In the genomic region with DNA sequence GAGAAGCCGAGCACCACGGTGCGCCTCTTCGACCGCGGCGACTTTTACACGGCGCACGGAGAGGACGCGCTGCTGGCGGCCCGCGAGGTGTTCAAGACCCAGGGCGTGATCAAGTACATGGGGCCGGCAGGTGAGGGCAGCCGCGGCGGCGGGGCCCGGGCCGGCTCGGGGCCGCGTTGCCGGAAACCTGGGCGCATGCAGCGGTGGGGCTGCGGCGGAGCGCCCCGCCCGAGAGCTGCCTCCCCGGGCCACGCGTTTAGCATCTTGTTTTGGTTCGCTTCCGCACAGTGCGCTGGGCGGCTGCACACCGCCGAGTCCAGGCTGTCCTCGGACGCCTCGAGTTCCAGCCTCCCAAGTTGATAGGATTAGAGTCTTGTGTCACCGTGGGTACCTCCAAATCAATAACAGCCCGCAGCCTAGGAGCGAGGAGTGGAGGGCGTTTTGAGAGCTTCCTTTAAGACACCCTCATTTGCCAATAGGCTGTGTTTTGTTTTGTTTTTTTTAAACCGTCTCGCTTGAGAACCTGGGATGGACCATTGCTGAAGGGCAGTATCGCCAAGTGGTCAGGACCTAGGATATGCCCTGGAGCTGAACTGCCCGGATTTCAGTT, we compare ENCODE assay signal across 8 mouse cellular contexts. TPM values are rescaled to one million over a fixed set of nuclear protein-coding genes. Genes with fewer than 3 reads are reported as not detected.
DNase-seq lines count a peak whose midpoint lies in the region; ATAC-seq lines count a peak whose summit lies in the region.

No protein-coding gene starts in this region.

- H3K36me3 ChIP-seq in heart, embryonic 15.5 days: no peaks in the 10 kb centered on the region
- no peaks in the 10 kb centered on the region for H3K36me3 ChIP-seq in liver, embryonic 11.5 days (ENCODE audit: control insufficient read depth, insufficient read depth, low read length)

- under 1% methylated on average over 54 of the region's 54 CpGs for WGBS in heart, embryonic 15.5 days
- WGBS in liver, embryonic 11.5 days: 0% methylated on average over 54 of the region's 54 CpGs

- peaks cover 21% of the 10 kb centered on the region for H3K4me1 ChIP-seq in heart, embryonic 15.5 days (replicated peaks)
- peaks cover 15% of the 10 kb centered on the region for H3K4me1 ChIP-seq in liver, embryonic 11.5 days (replicated peaks; ENCODE audit: control insufficient read depth, insufficient read depth, low read length)

- H3K4me2 ChIP-seq in heart, embryonic 15.5 days: peak overlapping the region; percentile 91
- peak overlapping the region; percentile 81 for H3K4me2 ChIP-seq in liver, embryonic 11.5 days

- no peaks in the 10 kb centered on the region for H3K9me3 ChIP-seq in heart, embryonic 15.5 days (replicated peaks)
- H3K9me3 ChIP-seq in liver, embryonic 11.5 days (ENCODE audit: control insufficient read depth, low read length): no peaks in the 10 kb centered on the region

- peak overlapping the region; percentile 86 for H3K9ac ChIP-seq in heart, embryonic 15.5 days
- peak overlapping the region; percentile 91 for H3K9ac ChIP-seq in liver, embryonic 11.5 days (ENCODE audit: low read depth, low read length)

- H3K4me3 ChIP-seq in heart, embryonic 15.5 days: peak overlapping the region; percentile 97
- H3K4me3 ChIP-seq in liver, embryonic 11.5 days (ENCODE audit: low read depth, low read length): peak overlapping the region; percentile 89

- DNase-seq in adrenal gland, adult 8-10 months: peak; percentile 24
- DNase-seq in adrenal gland, adult 2 months: no peak
- DNase-seq in A20 (ENCODE audit: low read depth, low spot score): peak; percentile 78
- peak; percentile 33 for DNase-seq in c-Kit-positive CD71-positive TER-119-positive erythroid progenitor cells, embryonic 14.5 days (ENCODE audit: low spot score)
- DNase-seq in liver, embryonic 11.5 days (ENCODE audit: low spot score): no peak
- DNase-seq in thymus, postnatal 25 days: peak; percentile 66

- H3K27me3 ChIP-seq in heart, embryonic 15.5 days: no peaks in the 10 kb centered on the region
- no peaks in the 10 kb centered on the region for H3K27me3 ChIP-seq in liver, embryonic 11.5 days (replicated peaks; ENCODE audit: control insufficient read depth, insufficient read depth, low read length)

- peak; percentile 66 for ATAC-seq in heart, embryonic 15.5 days (replicated peaks; ENCODE audit: insufficient number of reproducible peaks, insufficient read depth, low FRiP score, low read depth)
- ATAC-seq in liver, embryonic 11.5 days (replicated peaks; ENCODE audit: low FRiP score): peak; percentile 62
- peak; percentile 30; the same call in 1 of the 2 replicates for ATAC-seq in monocyte, adult 5-6 weeks (replicated peaks; ENCODE audit: insufficient number of reproducible peaks, low FRiP score, low TSS enrichment, poor library complexity, severe bottlenecking)

- H3K27ac ChIP-seq in heart, embryonic 15.5 days: peak overlapping the region; percentile 86
- peak overlapping the region; percentile 81 for H3K27ac ChIP-seq in liver, embryonic 11.5 days (ENCODE audit: low read depth, low read length)

RNA-seq across cellular contexts. Expression of gene Msh2, which starts 0.7 kb away (rescaled TPM):
- 10 to 100 TPM; 20.8 to 27.1 (median 23.5) TPM for total RNA-seq in adrenal gland, adult 8-10 months (2022)
- total RNA-seq in adrenal gland, adult 2 months (2021): 10 to 100 TPM; 16.8 to 21.6 TPM
- 2.3 and 6.1 TPM in 2 replicates for polyA plus RNA-seq in adrenal gland, adult 2 months (2012; rRNA removed)
- 31.8 and 39.2 TPM in 2 replicates for polyA plus RNA-seq in heart, embryonic 15.5 days (2015; fragmentation: Nextera tagmentation; extraction: Ambion mirVana)
- polyA plus RNA-seq in liver, embryonic 11.5 days (2014; fragmentation: Nextera tagmentation; extraction: Ambion mirVana): 59.2 and 77.9 TPM in 2 replicates
- 23.8 to 67.9 TPM (median 47.0 TPM) in 3 replicates for total RNA-seq in monocyte, adult 5-6 weeks (2017)

RNA-seq across cellular contexts. Expression of gene Epcam, which starts 37.0 kb away (rescaled TPM):
- total RNA-seq in adrenal gland, adult 8-10 months (2022): under 1 TPM in 2 of 4 experiments, not detected in 2; 0.32 to 0.56 TPM
- under 1 TPM; 0.35 to 0.38 TPM for total RNA-seq in adrenal gland, adult 2 months (2021)
- polyA plus RNA-seq in adrenal gland, adult 2 months (2012; rRNA removed): 0.22 TPM in 1 of 2 replicates, not detected in the other
- polyA plus RNA-seq in heart, embryonic 15.5 days (2015; fragmentation: Nextera tagmentation; extraction: Ambion mirVana): 8.7 and 43.0 TPM in 2 replicates
- 12.7 and 12.9 TPM in 2 replicates for polyA plus RNA-seq in liver, embryonic 11.5 days (2014; fragmentation: Nextera tagmentation; extraction: Ambion mirVana)
- 0.19 to 2.6 TPM (median 1.8 TPM) in 3 replicates for total RNA-seq in monocyte, adult 5-6 weeks (2017)

Comparison
In these comparisons a context has a peak if more than half of its experiments do, and no peak if none do; other contexts are left out.
1. DNase-seq: peak in adrenal gland, adult 8-10 months (single experiment), A20 (single experiment), c-Kit-positive CD71-positive TER-119-positive erythroid progenitor cells, embryonic 14.5 days (single experiment) and thymus, postnatal 25 days (single experiment); none in adrenal gland, adult 2 months (single experiment) and liver, embryonic 11.5 days (single experiment).
2. Peak in every context shown above with its lines, with median percentiles within 50 percentile points of each other: ATAC-seq.